Mouse (Mus musculus): Measurements from ENCODE around the gene Ggt1. TPM values are rescaled to one million over a fixed set of nuclear protein-coding genes. Genes with fewer than 3 reads are reported as not detected.

Gene Ggt1
- polyA plus RNA-seq, 1 experiment from 2014 or later: 1.1 TPM

Other genes starting within 250 kb of the Ggt1 start
- 3.2 and 3.5 TPM in 2 replicates for gene Adora2a, start 244.7 kb upstream of the Ggt1 start, polyA plus RNA-seq (2015; fragmentation: Nextera tagmentation; extraction: Ambion mirVana)
- gene Upb1, start 160.5 kb upstream of the Ggt1 start, polyA plus RNA-seq (2015; fragmentation: Nextera tagmentation; extraction: Ambion mirVana): not detected in 2 replicates
- 188 and 198 TPM in 2 replicates for gene Snrpd3, start 44.1 kb upstream of the Ggt1 start, polyA plus RNA-seq (2015; fragmentation: Nextera tagmentation; extraction: Ambion mirVana)
- 21.1 and 24.9 TPM in 2 replicates for gene Gucd1, start 43.6 kb upstream of the Ggt1 start, polyA plus RNA-seq (2015; fragmentation: Nextera tagmentation; extraction: Ambion mirVana)
- gene Lrrc75b, start 1.3 kb upstream of the Ggt1 start, polyA plus RNA-seq (2015; fragmentation: Nextera tagmentation; extraction: Ambion mirVana): 10.4 and 11.7 TPM in 2 replicates
- 1.4 and 2.8 TPM in 2 replicates for gene Ggt5, start 27.7 kb downstream of the Ggt1 start, polyA plus RNA-seq (2015; fragmentation: Nextera tagmentation; extraction: Ambion mirVana)
- gene Susd2, start 82.4 kb downstream of the Ggt1 start, polyA plus RNA-seq (2015; fragmentation: Nextera tagmentation; extraction: Ambion mirVana): 0.97 and 1.1 TPM in 2 replicates
- 36.9 and 46.1 TPM in 2 replicates for gene Cabin1, start 202.7 kb downstream of the Ggt1 start, polyA plus RNA-seq (2015; fragmentation: Nextera tagmentation; extraction: Ambion mirVana)
- gene Ddt, start 211.8 kb downstream of the Ggt1 start, polyA plus RNA-seq (2015; fragmentation: Nextera tagmentation; extraction: Ambion mirVana): 72.2 and 87.4 TPM in 2 replicates
- not detected in 2 replicates for gene Gm20441, start 219.3 kb downstream of the Ggt1 start, polyA plus RNA-seq (2015; fragmentation: Nextera tagmentation; extraction: Ambion mirVana)
- gene Gstt3, start 219.8 kb downstream of the Ggt1 start, polyA plus RNA-seq (2015; fragmentation: Nextera tagmentation; extraction: Ambion mirVana): 0.45 and 0.52 TPM in 2 replicates
- 6.4 and 6.5 TPM in 2 replicates for gene Gstt1, start 237.0 kb downstream of the Ggt1 start, polyA plus RNA-seq (2015; fragmentation: Nextera tagmentation; extraction: Ambion mirVana)

Measured in forebrain, embryonic 13.5 days (tissue).